ENCODE assay signal across 7 mouse cellular contexts in genomic region chr4:101458341-101458740, GRCm38 (mm10). TPM values are rescaled to one million over a fixed set of nuclear protein-coding genes. Genes with fewer than 3 reads are reported as not detected.
DNase-seq lines count a peak whose midpoint lies in the region; ATAC-seq and TF ChIP-seq lines count a peak whose summit lies in the region.

No protein-coding gene starts in this region.

- no peaks in the 10 kb centered on the region for H3K36me3 ChIP-seq in intestine, embryonic 15.5 days

- H3K4me3 ChIP-seq in intestine, embryonic 15.5 days (replicated peaks): no peak overlapping the region
- H3K4me3 ChIP-seq in olfactory bulb, adult 2 months (ENCODE audit: insufficient read depth, low read depth, low read length): no peak overlapping the region

- no peak overlapping the region for H3K9ac ChIP-seq in intestine, embryonic 15.5 days

- no peak overlapping the region for H3K4me2 ChIP-seq in intestine, embryonic 15.5 days (replicated peaks)

- peak; percentile 72; the same call in 1 of the 2 replicates for ATAC-seq in erythroblast, adult 5-6 weeks (replicated peaks; ENCODE audit: low FRiP score, poor library complexity, severe bottlenecking)
- peak; percentile 25; the same call in 1 of the 2 replicates for ATAC-seq in intestine, embryonic 15.5 days

- 41% methylated on average over 2 of the region's 2 CpGs for WGBS in intestine, embryonic 15.5 days
- WGBS in olfactory bulb, adult 2 months: 36% methylated on average over 2 of the region's 2 CpGs

- TF ChIP-seq POLR2A in olfactory bulb, adult 2 months (IDR thresholded peaks at IDR 0.05; ENCODE audit: insufficient read depth, low read depth, low read length): no peak

- no peaks in the 10 kb centered on the region for H3K27me3 ChIP-seq in intestine, embryonic 15.5 days (replicated peaks)

- intact Hi-C loops in left cerebral cortex, postnatal 36 days (cut with DNase I): loop anchor here (2.0 kb wide), 1 partner anchor 68 kb away; no protein-coding TSS in a partner anchor

- 0 out of 2 replicates have a peak, but pooled peaks cover 3% of the 10 kb centered on the region for H3K4me1 ChIP-seq in intestine, embryonic 15.5 days (replicated peaks)
- H3K4me1 ChIP-seq in olfactory bulb, adult 2 months (ENCODE audit: control insufficient read depth, insufficient read depth, low read length): no peaks in the 10 kb centered on the region

- no peaks in the 10 kb centered on the region for H3K9me3 ChIP-seq in intestine, embryonic 15.5 days

- no peak overlapping the region for H3K27ac ChIP-seq in intestine, embryonic 15.5 days
- no peak overlapping the region for H3K27ac ChIP-seq in olfactory bulb, adult 2 months (ENCODE audit: insufficient read depth, low read depth, low read length)

- TF ChIP-seq CTCF in olfactory bulb, adult 2 months (IDR thresholded peaks at IDR 0.05; ENCODE audit: insufficient read depth, low read depth, low read length): 0 out of 2 replicates have a peak, but pooled peaks have one; percentile 17

- DNase-seq in 416B (ENCODE audit: low read depth): peak; percentile 71
- DNase-seq in CD4-positive helper T cell, adult 2 months (ENCODE audit: low read depth, low spot score): peak; percentile 40
- DNase-seq in brain, embryonic 18.5 days (ENCODE audit: low read depth, low spot score): peak; percentile 10
- peak; percentile 30 to 46 for DNase-seq in left cerebral cortex, postnatal 36 days (ENCODE audit: low spot score in 2 of 2)

RNA-seq across cellular contexts. Expression of gene Dnajc6, which starts 38.1 kb away (rescaled TPM):
- total RNA-seq in erythroblast, adult 5-6 weeks (2015; ENCODE audit: low replicate concordance): 6.7 and 8.6 TPM in 2 replicates
- 5.1 and 5.9 TPM in 2 replicates for total RNA-seq in erythroblast, adult 5-6 weeks (2017; ENCODE audit: low replicate concordance)
- 1.7 and 1.9 TPM in 2 replicates for polyA plus RNA-seq in intestine, embryonic 15.5 days (2015; fragmentation: Nextera tagmentation; extraction: Ambion mirVana)
- 100 to 1,000 TPM; 304 to 330 TPM for total RNA-seq in left cerebral cortex, postnatal 36 days (2021)
- 89.3 TPM in 1 of 2 replicates, not detected in the other for polyA plus RNA-seq in olfactory bulb, adult 2 months (2012; ENCODE audit: insufficient read depth, insufficient read length, low replicate concordance, missing spikeins)

RNA-seq across cellular contexts. Expression of gene Ak4, which starts 39.3 kb away (rescaled TPM):
- total RNA-seq in erythroblast, adult 5-6 weeks (2015; ENCODE audit: low replicate concordance): 1.5 and 3.8 TPM in 2 replicates
- total RNA-seq in erythroblast, adult 5-6 weeks (2017; ENCODE audit: low replicate concordance): 0.84 and 2.2 TPM in 2 replicates
- 19.4 and 25.1 TPM in 2 replicates for polyA plus RNA-seq in intestine, embryonic 15.5 days (2015; fragmentation: Nextera tagmentation; extraction: Ambion mirVana)
- 10 to 100 TPM; 34.2 to 40.7 TPM for total RNA-seq in left cerebral cortex, postnatal 36 days (2021)
- polyA plus RNA-seq in olfactory bulb, adult 2 months (2012; ENCODE audit: insufficient read depth, insufficient read length, low replicate concordance, missing spikeins): not detected in 2 replicates

Comparison
In these comparisons a context has a peak if more than half of its experiments do, and no peak if none do; other contexts are left out.
1. DNase-seq: peak in every context shown above with its lines; median percentile 71 in 416B; 40 in CD4-positive helper T cell, adult 2 months; 38 in left cerebral cortex, postnatal 36 days; 10 in brain, embryonic 18.5 days.
2. RNA of gene Dnajc6, which starts 38.1 kb away (total RNA-seq): 304 to 330 TPM in left cerebral cortex, postnatal 36 days; 5.1 to 8.6 TPM in erythroblast, adult 5-6 weeks; every median in the first group is over 10 times any median in the second.
3. RNA of gene Ak4, which starts 39.3 kb away (total RNA-seq): 34.2 to 40.7 TPM in left cerebral cortex, postnatal 36 days; 0.84 to 3.8 TPM in erythroblast, adult 5-6 weeks; every median in the first group is over 4 times any median in the second.